Mouse (Mus musculus) intestine, postnatal 0 days (tissue): ENCODE data around the gene Asb15. TPM values are rescaled to one million over a fixed set of nuclear protein-coding genes. Genes with fewer than 3 reads are reported as not detected.

Experiments used
- ATAC-seq: fragments of 200-750 bp; cut with Nextera tagmentation; 2 replicates; pipeline ENCODE4 v1.8.0; 2017; ENCODE audit warnings: mild to moderate bottlenecking, moderate TSS enrichment, moderate library complexity
- H3K27ac ChIP-seq: fragments of 300-500 bp; sonication (generic); 2 replicates; pipeline ENCODE4 v1.5.1; 2014; ENCODE audit warnings: mild to moderate bottlenecking, low read depth, low read length, moderate library complexity
- H3K27me3 ChIP-seq: fragments of 300-500 bp; sonication (generic); replicated peaks from 2 replicates; pipeline ENCODE4 v1.6.1; 2014; ENCODE audit warnings: low read length, mixed read lengths; ENCODE audit not compliant: control insufficient read depth, insufficient read depth
- H3K36me3 ChIP-seq: fragments of 300-500 bp; sonication (generic); 2 replicates; pipeline ENCODE4 v1.6.1; 2014; ENCODE audit warnings: mild to moderate bottlenecking, moderate library complexity; ENCODE audit not compliant: control insufficient read depth, insufficient read depth
- H3K4me1 ChIP-seq: fragments of 300-500 bp; sonication (generic); replicated peaks from 2 replicates; pipeline ENCODE4 v1.6.1; 2014; ENCODE audit warnings: antibody characterized with exemption, low read length, mixed read lengths; ENCODE audit not compliant: control insufficient read depth, insufficient read depth
- H3K4me2 ChIP-seq: fragments of 300-500 bp; sonication (generic); replicated peaks from 2 replicates; pipeline ENCODE4 v1.6.1; 2014; ENCODE audit warnings: low read depth, mild to moderate bottlenecking, moderate library complexity
- H3K4me3 ChIP-seq: fragments of 300-500 bp; sonication (generic); 2 replicates; pipeline ENCODE4 v1.5.1; 2014; ENCODE audit warnings: low read depth, low read length
- H3K9ac ChIP-seq: fragments of 300-500 bp; sonication (generic); 2 replicates; pipeline ENCODE4 v1.6.1; 2014; ENCODE audit warnings: mild to moderate bottlenecking, low read depth, low read length
- H3K9me3 ChIP-seq: fragments of 300-500 bp; sonication (generic); 2 replicates; pipeline ENCODE4 v1.6.1; 2016; ENCODE audit warnings: mixed run types; ENCODE audit not compliant: control insufficient read depth
- CTCF ChIP-seq: sonication (generic); IDR thresholded peaks from 2 replicates; pipeline ENCODE4 v1.5.1; 2016; ENCODE audit warnings: low read depth, mild to moderate bottlenecking, control low read depth, antibody characterized with exemption, moderate library complexity
- WGBS: fragments of 180-500 bp; shearing (Covaris S2); extraction: QIAGEN DNeasy Blood & Tissue Kit; methylation state at CpG from one replicate; pipeline ENCODE4 v1.1.7; 2014; 5-methylcytosine and 5-hydroxymethylcytosine counted together
- polyA plus RNA-seq: library from polyadenylated mRNA; unstranded; fragments of >200 nt; fragmentation: Nextera tagmentation; extraction: Ambion mirVana; gene quantifications from 2 replicates; pipeline ENCODE4 v1.2.1, GENCODE M21; 2015

Gene Asb15
- polyA plus RNA-seq, 1 experiment from 2014 or later: not detected

DNA sequence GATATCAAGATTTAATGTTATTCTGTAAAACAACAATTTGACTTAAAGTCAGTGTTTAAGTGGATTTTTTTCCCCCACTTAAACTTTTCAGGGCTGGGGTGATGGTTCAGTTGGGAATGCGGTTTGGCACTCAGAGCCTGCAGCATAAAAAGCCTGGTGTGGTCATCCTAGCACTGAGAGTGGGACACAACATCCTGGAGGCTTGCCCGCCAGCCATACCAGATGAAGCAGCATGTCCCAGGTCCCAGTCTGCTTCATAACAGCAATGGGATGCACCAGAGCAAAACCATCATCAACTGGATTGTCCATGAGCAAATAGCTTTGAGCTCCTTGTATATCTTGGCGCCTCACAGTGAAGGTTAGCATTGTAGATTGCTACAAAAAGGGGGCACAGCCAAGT lies 80.7 kb downstream of the Asb15 start:
- H3K4me1 ChIP-seq: no peaks in the 10 kb centered on the region
- TF ChIP-seq CTCF: no peak
- WGBS: 89% methylated on average over 3 of the region's 3 CpGs

DNA sequence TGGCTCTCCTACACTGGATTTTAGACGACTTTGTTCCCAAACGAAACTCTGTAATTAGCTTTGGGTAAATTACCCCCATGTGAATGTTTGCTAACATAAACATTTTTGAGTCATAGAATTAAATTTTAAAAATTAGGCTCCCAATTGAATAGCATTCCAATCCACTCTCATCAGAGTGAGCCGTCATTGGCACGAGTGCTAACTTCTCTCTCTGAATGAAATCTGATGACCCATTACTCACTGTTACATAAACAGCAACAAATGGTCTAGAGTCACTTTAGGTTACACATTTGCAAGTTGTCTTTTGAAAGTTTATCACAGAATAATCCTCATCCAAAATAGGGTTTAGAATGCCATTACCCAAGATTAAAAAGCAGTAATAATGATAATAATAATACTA lies 81.6 kb downstream of the Asb15 start:
- no peaks in the 10 kb centered on the region for H3K27me3 ChIP-seq
- no peak overlapping the region for H3K4me2 ChIP-seq
- H3K36me3 ChIP-seq: peaks cover 21% of the 10 kb centered on the region
- H3K27ac ChIP-seq: no peak overlapping the region
- 52% methylated on average over 4 of the region's 4 CpGs for WGBS
- H3K4me3 ChIP-seq: no peak overlapping the region
- no peak for TF ChIP-seq CTCF
- no peak overlapping the region for H3K9ac ChIP-seq
- no peaks in the 10 kb centered on the region for H3K9me3 ChIP-seq
- H3K4me1 ChIP-seq: no peaks in the 10 kb centered on the region
- no peak for ATAC-seq

More for the DNA sequence above, 80.7 kb downstream of the Asb15 start:
- ATAC-seq: no peak
- no peaks in the 10 kb centered on the region for H3K27me3 ChIP-seq
- H3K36me3 ChIP-seq: peaks cover 13% of the 10 kb centered on the region; the same call in 1 of the 2 replicates
- no peak overlapping the region for H3K27ac ChIP-seq
- no peaks in the 10 kb centered on the region for H3K9me3 ChIP-seq
- H3K9ac ChIP-seq: no peak overlapping the region
- no peak overlapping the region for H3K4me3 ChIP-seq
- H3K4me2 ChIP-seq: no peak overlapping the region

DNA sequence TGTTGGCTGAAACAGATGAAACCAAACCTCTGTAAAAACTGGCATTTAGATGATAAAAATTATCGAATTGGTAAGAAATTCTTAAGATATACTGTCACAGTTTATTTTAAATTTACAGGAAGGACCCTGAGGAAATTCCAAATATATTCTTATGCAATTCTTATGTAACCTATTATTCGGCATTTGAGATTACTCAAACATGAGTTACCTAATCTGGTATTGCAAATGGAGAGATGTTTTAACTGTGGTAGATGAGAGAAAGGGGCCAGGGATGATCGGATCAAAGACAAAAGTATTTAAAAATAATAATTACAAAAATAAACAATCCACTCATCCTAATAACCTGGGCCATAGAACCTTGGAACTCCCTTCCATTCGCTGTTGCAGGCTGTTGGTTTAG lies 82.4 kb downstream of the Asb15 start:
- ATAC-seq: no peak
- Histone ChIP-seq H3K27me3 (no peaks in the 10 kb centered on the region), H3K4me1 (no peaks in the 10 kb centered on the region), H3K27ac (no peak overlapping the region), H3K9ac (no peak overlapping the region), H3K36me3 (peaks cover 24% of the 10 kb centered on the region), H3K4me3 (no peak overlapping the region), H3K9me3 (no peaks in the 10 kb centered on the region), H3K4me2 (no peak overlapping the region)
- 94% methylated on average over 4 of the region's 4 CpGs for WGBS
- TF ChIP-seq CTCF: no peak

DNA sequence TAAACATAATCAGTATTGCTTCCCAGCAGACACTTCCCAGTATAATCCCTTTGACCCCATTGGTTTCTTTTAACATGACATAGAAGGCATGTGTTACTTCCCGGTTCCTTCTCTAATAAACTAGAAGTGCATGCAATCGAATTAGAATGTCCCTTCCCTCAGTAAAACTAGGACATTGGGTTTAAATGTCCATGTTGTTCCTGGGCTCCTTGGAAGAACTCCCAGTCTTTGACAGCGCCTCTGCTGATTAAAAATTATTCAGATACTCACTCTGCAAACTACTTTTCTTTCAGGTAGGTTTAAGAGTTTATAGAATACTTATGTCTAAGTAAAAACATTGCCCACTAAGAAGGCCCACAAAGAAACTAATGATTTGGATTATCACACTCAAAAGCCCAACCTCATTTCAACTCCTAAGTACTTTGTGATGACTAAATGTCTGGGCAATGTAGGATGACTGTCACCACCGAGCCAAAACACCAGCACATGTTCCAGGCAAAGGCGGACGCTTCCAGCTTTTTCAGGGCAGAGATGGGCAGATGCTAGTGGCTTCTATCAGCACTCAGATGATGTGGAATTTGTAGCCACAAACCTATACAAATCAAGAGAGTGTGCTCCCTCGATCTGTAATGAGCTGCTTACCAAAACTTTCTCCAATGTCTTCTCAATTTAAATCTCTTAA lies 84.3 kb downstream of the Asb15 start:
- Histone ChIP-seq H3K36me3 (peaks cover 37% of the 10 kb centered on the region), H3K4me1 (no peaks in the 10 kb centered on the region), H3K9ac (no peak overlapping the region), H3K9me3 (no peaks in the 10 kb centered on the region), H3K4me2 (no peak overlapping the region), H3K27me3 (no peaks in the 10 kb centered on the region), H3K27ac (no peak overlapping the region), H3K4me3 (no peak overlapping the region)
- TF ChIP-seq CTCF: no peak
- 87% methylated on average over 7 of the region's 7 CpGs for WGBS
- ATAC-seq: no peak

DNA sequence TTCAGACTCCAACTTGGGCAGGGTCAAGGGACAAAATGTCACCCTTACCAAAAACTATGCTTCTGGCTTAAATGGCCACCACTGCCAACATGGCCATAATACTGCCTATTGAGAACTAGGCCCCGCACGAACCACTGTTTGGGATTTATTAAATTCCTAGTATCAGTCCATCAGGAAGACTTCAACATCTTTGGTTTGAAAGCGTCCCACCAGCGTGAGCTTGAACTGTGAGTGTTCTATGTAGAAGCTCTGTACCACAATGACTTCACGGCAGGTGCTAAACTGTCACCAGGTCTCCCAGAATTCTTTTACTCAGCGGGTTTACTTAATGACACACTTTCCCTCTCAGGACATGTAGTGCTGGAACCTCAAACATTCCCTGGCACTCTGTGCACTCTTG lies 85.4 kb downstream of the Asb15 start:
- Histone ChIP-seq H3K36me3 (peaks cover 47% of the 10 kb centered on the region), H3K9ac (no peak overlapping the region), H3K9me3 (no peaks in the 10 kb centered on the region), H3K4me3 (no peak overlapping the region), H3K4me2 (no peak overlapping the region), H3K4me1 (no peaks in the 10 kb centered on the region), H3K27ac (no peak overlapping the region), H3K27me3 (no peaks in the 10 kb centered on the region)
- WGBS: 95% methylated on average over 6 of the region's 6 CpGs
- no peak for TF ChIP-seq CTCF
- ATAC-seq: no peak

DNA sequence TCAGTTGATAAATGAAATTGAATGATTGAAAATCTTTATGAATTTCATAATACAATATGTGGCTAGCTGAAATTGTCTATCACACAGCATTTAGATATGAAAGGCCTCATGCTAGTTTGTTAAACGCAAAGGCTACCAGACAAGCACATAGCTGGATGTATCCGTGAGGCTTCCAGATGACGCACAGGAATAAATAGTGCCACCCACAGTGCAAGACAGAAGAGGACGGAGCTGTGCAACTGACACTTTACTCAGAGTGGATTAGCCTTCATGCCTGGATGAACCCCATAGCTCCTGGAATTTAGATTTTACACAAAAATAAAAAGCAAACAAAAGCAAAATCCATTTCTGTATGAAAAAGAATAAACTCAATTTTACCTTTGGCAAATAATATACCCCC lies 86.0 kb downstream of the Asb15 start:
- Histone ChIP-seq H3K27ac (no peak overlapping the region), H3K9me3 (no peaks in the 10 kb centered on the region), H3K36me3 (peaks cover 47% of the 10 kb centered on the region), H3K9ac (no peak overlapping the region), H3K4me2 (no peak overlapping the region), H3K4me3 (no peak overlapping the region), H3K4me1 (no peaks in the 10 kb centered on the region), H3K27me3 (no peaks in the 10 kb centered on the region)
- no peak for ATAC-seq
- no peak for TF ChIP-seq CTCF
- 94% methylated on average over 4 of the region's 4 CpGs for WGBS
